Mouse (Mus musculus): ENCODE results near the gene Tmem131l.
"Not testable (repeated sequence)": the region's sequence is repeated elsewhere in the genome, so short reads cannot be mapped to it uniquely, and the experiment has no call there.

Tmem131l gene

DNA sequence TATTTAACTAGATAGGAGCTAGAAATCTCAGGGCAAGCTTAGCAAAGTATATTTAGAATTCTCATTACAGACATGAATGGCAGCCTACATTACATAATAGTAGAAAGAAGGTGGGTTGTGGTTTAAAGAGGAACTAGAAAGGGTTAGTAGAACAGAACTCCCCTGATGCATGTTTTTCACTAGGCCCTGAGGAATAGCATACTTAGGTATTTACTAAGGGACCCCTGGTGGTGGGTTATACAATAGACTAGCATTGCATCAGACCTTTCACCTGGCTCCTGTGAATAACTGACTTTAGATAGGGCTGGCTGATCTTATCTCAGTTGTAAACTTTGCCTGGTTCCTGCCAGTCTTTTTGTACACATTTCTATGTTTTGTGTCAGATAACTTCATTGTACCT lies 172.9 kb downstream of the Tmem131l start:
- in situ Hi-C loops (cut with MboI, MseI) = not testable (repeated sequence)

DNA sequence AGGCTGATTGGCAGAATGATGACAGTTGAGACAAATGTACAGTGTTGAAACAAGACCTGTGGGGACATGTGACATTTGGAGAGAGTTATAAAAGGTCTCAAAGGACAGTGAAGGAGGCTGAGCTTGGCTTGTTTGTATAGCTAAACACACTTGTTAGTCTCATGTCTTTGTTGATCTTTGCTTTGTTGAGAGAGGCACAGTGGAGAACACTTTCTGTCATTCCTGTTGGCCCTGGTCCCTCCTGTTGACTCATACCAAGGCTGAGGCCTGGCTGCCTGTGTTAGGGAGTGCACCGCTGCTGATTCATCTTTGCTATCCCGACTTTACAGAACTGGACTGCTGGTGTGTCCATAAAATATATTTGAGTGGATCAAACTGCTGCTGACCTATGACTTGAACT lies 174.8 kb downstream of the Tmem131l start:
- in situ Hi-C loops (cut with MboI, MseI) = no loop called here

DNA sequence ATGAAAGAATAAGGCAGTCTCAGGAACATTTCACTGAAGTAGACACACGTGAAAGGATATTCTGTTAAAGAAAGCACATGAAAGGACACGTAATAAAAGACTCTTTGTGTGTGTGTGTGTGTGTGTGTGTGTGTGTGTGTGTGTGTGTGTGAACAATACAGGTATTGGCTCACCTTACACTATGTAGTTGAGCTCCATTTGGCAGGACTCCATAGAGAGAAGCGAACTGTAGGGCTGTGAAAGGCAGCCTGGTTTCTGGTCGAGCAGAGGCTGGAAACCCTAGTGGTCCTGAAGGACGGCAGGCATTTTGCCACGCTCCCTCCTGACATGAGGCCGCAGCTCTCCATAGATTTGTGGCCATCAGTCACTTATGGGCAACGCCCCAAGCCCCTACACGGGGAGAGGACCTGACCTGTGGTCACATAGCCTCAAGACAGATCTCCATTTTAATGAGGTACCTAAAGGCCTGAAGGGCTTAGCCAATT lies 175.9 kb downstream of the Tmem131l start:
- in situ Hi-C loops (cut with MboI, MseI) = no loop called here

DNA sequence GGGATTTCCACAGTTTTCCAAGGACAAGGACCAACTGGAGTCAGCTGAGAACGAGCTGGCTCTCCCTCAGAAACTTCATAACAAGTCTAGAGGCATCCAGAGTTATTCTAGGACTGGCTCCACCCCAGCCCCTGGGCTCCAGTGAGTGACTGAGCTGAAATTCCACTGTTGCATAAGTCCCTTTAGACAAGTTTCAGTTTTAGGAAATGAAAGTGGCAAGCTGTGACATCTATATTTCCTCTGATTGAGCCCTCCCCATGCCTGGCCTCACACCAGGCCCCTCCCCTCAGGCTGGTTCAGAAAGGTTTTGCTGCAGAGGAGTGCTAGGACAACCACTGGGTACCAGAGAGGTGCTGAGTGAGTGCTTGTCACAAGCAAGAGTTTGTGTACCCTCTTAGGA lies 177.0 kb downstream of the Tmem131l start:
- in situ Hi-C loops (cut with MboI, MseI) = no loop called here

DNA sequence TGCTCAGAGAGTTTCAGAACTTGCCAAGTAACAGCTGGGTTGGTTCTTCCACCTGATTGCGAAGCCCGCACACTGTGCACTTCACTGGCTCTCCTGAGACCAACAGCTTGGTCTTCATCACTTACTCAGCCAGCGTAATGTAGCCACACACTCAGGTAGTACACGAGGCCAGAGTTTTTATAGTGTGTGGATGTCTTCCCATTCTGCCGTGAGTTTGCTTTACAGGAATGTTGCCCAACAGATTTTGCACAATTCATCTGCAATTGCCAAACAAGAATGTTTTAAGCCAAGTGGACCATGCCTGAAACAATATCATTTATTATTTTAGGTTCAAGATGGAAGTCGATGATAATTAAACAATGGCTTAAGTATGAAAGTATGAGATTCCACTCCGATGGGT lies 180.4 kb downstream of the Tmem131l start:
- in situ Hi-C loops (cut with MboI, MseI) = no loop called here

DNA sequence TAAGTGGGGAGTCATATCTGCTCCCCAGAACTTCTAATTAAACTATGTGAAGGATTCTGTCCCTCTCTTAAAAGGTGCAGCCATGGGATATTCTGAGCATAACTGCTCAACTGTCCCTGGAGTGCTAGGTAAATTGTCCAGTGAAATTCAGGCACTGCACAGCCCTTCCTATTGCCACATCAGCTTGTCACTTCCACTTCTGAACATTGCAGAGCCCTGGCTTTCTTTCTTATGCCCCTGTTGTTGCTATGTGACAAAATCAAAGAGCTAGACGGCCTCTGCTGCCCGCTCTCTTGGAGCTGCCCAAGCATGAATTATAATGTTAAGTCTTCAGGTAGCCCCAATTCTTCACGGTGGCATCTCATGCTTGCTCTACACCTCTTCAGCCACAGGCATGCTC lies 180.9 kb downstream of the Tmem131l start:
- in situ Hi-C loops (cut with MboI, MseI) = no loop called here

DNA sequence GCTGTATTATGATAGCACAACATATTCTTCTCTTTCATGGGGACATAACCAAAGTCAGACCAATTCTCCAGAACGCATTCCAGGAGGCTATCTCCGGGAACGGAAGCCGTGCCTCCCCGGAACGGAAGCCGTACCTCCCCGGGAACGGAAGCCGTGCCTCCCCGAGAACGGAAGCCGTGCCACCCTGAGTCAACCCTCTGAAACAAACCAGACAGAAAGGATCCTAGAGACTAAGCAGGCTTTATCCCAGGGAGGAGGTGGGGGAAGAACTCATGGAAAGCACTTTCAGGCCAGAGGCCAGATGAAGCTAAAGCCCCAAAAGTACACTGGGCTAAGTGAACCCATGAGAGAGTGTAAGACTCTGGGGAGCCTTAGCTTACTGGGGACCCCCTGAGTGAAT lies 182.4 kb downstream of the Tmem131l start:
- in situ Hi-C loops (cut with MboI, MseI) = no loop called here

DNA sequence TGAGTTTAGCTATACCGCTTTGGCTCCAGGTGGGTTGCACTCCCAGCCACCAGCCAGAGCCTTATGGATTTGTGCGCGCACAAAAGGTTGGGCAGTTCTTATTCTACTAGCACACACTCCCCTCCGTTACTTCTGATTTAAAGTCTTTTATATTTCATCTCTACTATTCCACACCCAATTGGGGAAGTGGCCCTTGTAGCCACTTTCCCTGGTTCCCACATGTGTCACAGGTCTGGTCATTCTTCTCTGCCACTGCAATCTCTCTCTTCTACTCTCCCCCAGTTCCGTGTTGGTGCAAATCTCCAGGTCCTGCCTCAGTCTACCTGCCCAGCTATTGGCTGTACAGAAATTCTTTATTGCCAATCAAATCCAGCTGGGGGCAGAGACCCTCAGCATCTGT lies 184.3 kb downstream of the Tmem131l start:
- in situ Hi-C loops (cut with MboI, MseI) = no loop called here

DNA sequence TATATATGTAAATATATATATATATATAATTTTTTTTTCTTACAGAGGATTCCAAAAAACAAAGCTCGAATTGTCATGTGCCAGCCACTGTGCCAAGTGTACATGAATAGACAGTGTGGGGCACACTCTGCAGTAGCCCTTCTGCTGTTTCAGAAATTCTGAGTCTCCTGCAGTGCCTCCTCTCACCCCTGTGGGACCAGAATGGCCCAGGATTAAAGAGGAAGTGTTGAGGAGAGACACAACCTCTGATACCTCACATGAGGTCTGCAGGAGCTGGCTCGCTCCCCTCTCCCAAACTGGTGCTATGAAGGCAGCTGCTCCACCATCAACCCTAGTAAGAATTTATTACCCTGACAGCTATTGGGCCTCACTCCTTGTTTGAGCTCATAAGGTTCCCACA lies 190.6 kb downstream of the Tmem131l start:
- in situ Hi-C loops (cut with MboI, MseI) = loop anchor here (25.0 kb wide), 1 partner anchor 1662 kb away; no protein-coding TSS in a partner anchor
